Mouse (Mus musculus) limb, embryonic 11.5 days (tissue): ENCODE results near the gene Supt5. TPM values are rescaled to one million over a fixed set of nuclear protein-coding genes. Genes with fewer than 3 reads are reported as not detected.
"Not testable (repeated sequence)": the region's sequence is repeated elsewhere in the genome, so short reads cannot be mapped to it uniquely, and the experiment has no call there.

Experiments
- ATAC-seq: fragments of 200-750 bp; cut with Nextera tagmentation; 2 replicates; pipeline ENCODE4 v1.8.0; 2017; ENCODE audit warnings: low read depth; ENCODE audit not compliant: insufficient number of reproducible peaks, low FRiP score, low TSS enrichment
- DNase-seq: peaks from one replicate; pipeline ENCODE4 v3.0.0-alpha.2; 2015; ENCODE audit warnings: low spot score
- H3K27ac ChIP-seq: fragments of 300-500 bp; sonication (generic); replicated peaks from 2 replicates; pipeline ENCODE4 v1.5.1; 2014; ENCODE audit warnings: low read depth, mild to moderate bottlenecking, low read length
- H3K27me3 ChIP-seq: fragments of 300-500 bp; sonication (generic); 2 replicates; pipeline ENCODE4 v1.6.1; 2014; ENCODE audit warnings: mild to moderate bottlenecking, low read length, mixed read lengths; ENCODE audit not compliant: control insufficient read depth, insufficient read depth
- H3K36me3 ChIP-seq: fragments of 300-500 bp; sonication (generic); 2 replicates; pipeline ENCODE4 v1.6.1; 2014; ENCODE audit warnings: mild to moderate bottlenecking, low read length, moderate library complexity, mixed read lengths; ENCODE audit not compliant: control insufficient read depth, insufficient read depth
- H3K4me1 ChIP-seq: fragments of 300-500 bp; sonication (generic); 2 replicates; pipeline ENCODE4 v1.6.1; 2014; ENCODE audit warnings: low read length, mixed read lengths; ENCODE audit not compliant: control insufficient read depth, insufficient read depth
- H3K4me2 ChIP-seq: fragments of 300-500 bp; sonication (generic); 2 replicates; pipeline ENCODE4 v1.6.1; 2014; ENCODE audit warnings: low read depth, mild to moderate bottlenecking, moderate library complexity; ENCODE audit not compliant: severe bottlenecking
- H3K4me3 ChIP-seq: fragments of 300-500 bp; sonication (generic); 2 replicates; pipeline ENCODE4 v1.5.1; 2014; ENCODE audit warnings: low read depth, low read length
- H3K9ac ChIP-seq: fragments of 300-500 bp; sonication (generic); 2 replicates; pipeline ENCODE4 v1.6.1; 2014; ENCODE audit warnings: mild to moderate bottlenecking, low read length
- H3K9me3 ChIP-seq: fragments of 300-500 bp; sonication (generic); 2 replicates; pipeline ENCODE4 v1.6.1; 2016; ENCODE audit warnings: low read length; ENCODE audit not compliant: control insufficient read depth
- WGBS: fragments of 180-500 bp; shearing (Covaris S2); extraction: QIAGEN DNeasy Blood & Tissue Kit; methylation state at CpG from one replicate; pipeline ENCODE4 v1.1.7; 2014; 5-methylcytosine and 5-hydroxymethylcytosine counted together
- polyA plus RNA-seq: library from polyadenylated mRNA; unstranded; fragments of >200 nt; fragmentation: Nextera tagmentation; extraction: Ambion mirVana; gene quantifications from 2 replicates; pipeline ENCODE4 v1.2.1, GENCODE M21; 2014

The Supt5 gene
- 89.0 and 94.7 TPM in 2 replicates for polyA plus RNA-seq

DNA sequence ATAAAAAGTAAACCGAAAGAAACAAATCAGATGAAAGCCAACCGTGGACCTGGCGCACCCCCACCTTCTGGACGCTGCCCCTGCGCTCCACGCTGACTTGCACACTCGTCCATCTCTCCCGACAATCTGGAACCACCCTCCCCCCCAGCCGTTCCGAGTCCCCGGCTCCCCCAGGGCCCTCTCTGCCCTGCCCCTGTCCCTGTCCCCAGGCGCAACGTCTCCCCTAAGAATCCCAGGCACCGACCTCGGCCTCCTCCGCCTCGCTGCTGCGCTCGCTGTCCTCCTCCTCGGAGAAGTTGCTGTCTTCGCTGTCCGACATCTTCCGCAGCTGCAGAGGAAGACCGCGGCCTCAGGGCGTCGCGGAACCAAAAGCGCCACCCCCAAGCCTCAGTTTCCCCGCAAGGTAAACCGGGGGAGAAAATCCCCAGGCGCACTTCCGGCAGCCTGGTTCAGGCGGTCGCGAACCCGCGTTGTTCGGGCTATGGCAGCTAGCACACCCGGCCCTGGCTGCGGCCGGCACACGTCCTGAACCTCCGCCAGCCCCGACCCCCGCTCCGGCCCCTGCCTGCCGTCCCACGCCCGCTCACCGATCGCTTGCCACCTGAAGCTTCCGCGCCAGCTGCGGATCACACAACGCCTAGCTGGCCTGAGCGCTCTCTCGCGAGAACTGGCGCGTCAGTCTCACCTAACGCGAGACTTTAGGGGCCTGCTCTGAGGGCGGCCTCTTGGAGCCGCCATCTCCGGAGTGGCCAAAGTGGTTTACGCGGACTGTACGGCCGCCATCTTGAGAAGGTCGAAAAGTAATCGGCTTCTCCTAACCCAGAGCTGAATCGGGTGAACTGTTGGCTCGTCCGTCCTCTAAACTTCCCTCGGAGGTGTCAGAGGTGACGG, at the start of gene Supt5:
Gene Supt5 (minus strand): TSS at position 639 of the 891 bp plus-strand sequence.
- under 1% methylated on average over 77 of the region's 77 CpGs for WGBS
- peak; percentile 99 for DNase-seq
- Histone ChIP-seq H3K27ac (peak within 1 kb of the TSS; percentile 77), H3K4me3 (peak within 1 kb of the TSS; percentile 98), H3K27me3 (no peaks in the 10 kb centered on the region), H3K4me2 (peak within 1 kb of the TSS; percentile 73), H3K4me1 (no peaks in the 10 kb centered on the region; the same call in 1 of the 2 replicates), H3K9ac (peak within 1 kb of the TSS; percentile 92), H3K36me3 (no peaks in the 10 kb centered on the region), H3K9me3 (no peaks in the 10 kb centered on the region)
- ATAC-seq = peak; percentile 95

DNA sequence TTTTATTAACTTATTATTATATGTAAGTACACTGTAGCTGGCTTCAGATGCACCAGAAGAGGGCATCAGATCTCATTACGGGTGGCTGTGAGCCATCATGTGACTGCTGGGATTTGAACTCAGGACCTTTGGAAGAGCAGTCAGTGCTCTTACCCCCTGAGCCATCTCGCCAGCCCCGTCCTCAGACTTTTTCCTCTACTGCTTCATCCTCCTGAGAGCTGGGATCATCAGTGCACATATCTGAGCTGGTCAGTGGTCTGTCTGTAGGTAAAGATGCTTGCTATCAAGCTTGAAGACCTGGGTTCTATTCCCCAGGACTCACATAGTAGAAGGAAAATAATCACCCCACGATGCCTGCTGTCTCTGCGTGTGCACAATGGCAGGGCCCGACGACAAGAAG, 48.8 kb upstream of the Supt5 start:
- H3K27ac ChIP-seq, H3K9me3 ChIP-seq, H3K4me2 ChIP-seq, H3K9ac ChIP-seq, DNase-seq, H3K4me3 ChIP-seq, H3K4me1 ChIP-seq, H3K27me3 ChIP-seq, ATAC-seq: not testable (repeated sequence)
- 89% methylated on average over 7 of the region's 7 CpGs for WGBS
- peaks cover 11% of the 10 kb centered on the region for H3K36me3 ChIP-seq

DNA sequence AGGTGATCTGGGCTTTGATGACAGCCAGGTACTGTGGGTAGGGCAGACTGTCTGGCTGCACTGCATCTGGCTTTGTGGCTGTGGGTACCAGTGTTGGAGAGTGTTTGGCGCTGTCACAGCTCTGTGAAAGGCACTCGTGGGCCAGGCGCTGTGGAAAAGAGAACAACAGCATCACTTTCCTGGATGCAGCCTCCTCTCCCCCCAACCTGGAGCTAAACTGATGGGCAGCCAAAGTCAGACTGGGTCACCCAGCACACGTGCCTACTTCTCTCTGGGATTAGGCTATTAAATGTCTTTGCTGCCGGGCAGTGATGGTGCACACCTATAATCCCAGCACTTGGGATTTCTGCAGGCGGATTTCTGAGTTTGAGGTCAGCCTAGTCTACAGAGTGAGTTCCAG, 48.3 kb upstream of the Supt5 start:
- not testable (repeated sequence) for DNase-seq, H3K9me3 ChIP-seq, H3K9ac ChIP-seq, H3K27ac ChIP-seq, H3K4me2 ChIP-seq, H3K27me3 ChIP-seq, H3K4me3 ChIP-seq
- peaks cover 11% of the 10 kb centered on the region for H3K4me1 ChIP-seq
- peak; percentile 23; the same call in 1 of the 2 replicates for ATAC-seq
- peaks cover 11% of the 10 kb centered on the region for H3K36me3 ChIP-seq
- WGBS = 84% methylated on average over 6 of the region's 6 CpGs

DNA sequence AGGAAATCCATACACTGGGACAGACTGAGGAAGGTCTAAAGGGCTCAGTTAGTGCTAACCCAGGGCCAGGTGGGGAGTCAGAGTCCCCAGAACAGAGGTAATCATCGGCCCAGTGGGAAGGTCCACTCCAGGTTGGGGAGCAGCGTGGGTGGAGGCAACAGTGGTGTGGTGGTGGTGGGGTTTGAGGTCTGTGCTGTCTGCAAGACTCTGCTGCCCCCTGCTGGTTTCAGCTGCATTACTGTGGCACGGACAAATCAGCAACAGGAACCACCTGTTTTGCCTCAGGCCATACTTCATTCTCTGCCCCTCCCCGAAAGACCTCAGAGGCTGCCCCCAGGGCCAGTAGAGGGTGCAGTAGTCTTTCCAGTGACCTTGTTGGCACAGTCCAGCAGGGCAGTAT, 47.9 kb upstream of the Supt5 start:
- 13% methylated on average over 4 of the region's 4 CpGs for WGBS
- Histone ChIP-seq H3K27ac (no peak overlapping the region), H3K9ac (no peak overlapping the region)

DNA sequence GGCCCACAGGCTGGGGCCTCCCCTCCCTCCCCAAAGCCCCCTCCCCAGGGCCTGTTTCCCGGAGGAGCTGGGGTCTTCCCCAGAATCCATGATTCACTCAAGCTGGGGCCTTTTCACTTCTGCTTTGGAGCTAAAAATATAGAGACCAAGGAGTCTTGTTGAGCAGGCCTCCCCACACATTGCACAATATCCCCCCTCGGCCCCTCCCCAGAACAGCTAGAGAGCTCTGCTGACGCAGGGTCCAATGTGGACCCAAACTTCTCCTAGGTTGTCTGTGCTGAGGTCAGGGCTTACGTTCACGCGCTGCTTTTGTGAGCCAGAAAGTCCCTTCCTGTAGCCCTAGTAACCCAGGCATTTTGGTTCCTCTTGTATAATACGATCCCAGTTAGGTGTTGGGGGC, 47.5 kb upstream of the Supt5 start:
- Histone ChIP-seq H3K27me3 (no peaks in the 10 kb centered on the region), H3K9me3 (no peaks in the 10 kb centered on the region), H3K4me3 (no peak overlapping the region), H3K27ac (no peak overlapping the region), H3K4me1 (peaks cover 20% of the 10 kb centered on the region), H3K36me3 (peaks cover 11% of the 10 kb centered on the region), H3K4me2 (no peak overlapping the region), H3K9ac (no peak overlapping the region)
- ATAC-seq (no peak), DNase-seq (no peak)
- 84% methylated on average over 7 of the region's 7 CpGs for WGBS

More for the DNA sequence above, 47.9 kb upstream of the Supt5 start:
- Histone ChIP-seq H3K9me3 (no peaks in the 10 kb centered on the region), H3K4me1 (peaks cover 16% of the 10 kb centered on the region), H3K4me3 (no peak overlapping the region), H3K4me2 (no peak overlapping the region), H3K36me3 (peaks cover 11% of the 10 kb centered on the region), H3K27me3 (no peaks in the 10 kb centered on the region)
- ATAC-seq (peak; percentile 66), DNase-seq (peak; percentile 95)

DNA sequence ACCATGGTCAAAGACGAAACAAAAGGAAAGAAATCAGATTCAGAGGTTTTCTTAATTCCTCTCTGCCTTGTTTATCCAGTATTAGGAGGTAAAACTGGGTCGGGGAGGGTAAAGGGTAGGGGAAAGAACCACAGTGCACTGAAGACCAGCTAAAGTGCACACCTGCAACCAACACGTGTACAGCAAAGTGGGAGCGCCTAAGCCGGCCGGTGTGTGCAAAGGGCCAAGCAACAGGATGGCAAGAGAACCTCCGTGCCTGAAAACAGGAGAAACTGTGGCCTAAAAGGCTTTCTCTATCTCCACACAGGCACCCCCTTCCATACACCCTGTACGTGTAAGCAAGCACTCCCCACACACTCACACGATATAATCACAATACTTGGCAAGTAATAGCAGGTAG, 46.6 kb upstream of the Supt5 start:
- Histone ChIP-seq H3K4me1 (peaks cover 26% of the 10 kb centered on the region), H3K4me2 (no peak overlapping the region), H3K9me3 (no peaks in the 10 kb centered on the region), H3K4me3 (no peak overlapping the region), H3K9ac (no peak overlapping the region), H3K36me3 (peaks cover 11% of the 10 kb centered on the region), H3K27me3 (no peaks in the 10 kb centered on the region), H3K27ac (no peak overlapping the region)
- no peak for DNase-seq
- 94% methylated on average over 9 of the region's 9 CpGs for WGBS
- no peak for ATAC-seq

DNA sequence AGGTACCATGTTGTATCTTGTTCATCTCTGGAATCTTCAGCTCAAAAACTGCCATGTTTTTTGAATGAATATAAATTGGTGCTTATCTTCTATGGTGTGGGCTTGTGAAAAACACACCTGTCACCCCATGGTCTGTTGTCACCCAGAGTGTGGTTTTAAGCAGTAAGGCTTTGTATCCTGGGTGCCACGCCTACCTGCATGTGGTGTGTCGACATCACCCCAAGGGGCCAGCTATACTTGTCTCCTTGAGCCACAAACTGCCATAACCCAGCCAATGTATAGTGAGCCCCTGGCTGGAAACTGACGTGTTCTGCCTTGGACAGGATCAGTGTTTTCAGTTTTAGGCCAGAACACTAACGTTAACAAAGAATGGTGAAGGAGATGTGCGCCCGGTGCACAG, 45.6 kb upstream of the Supt5 start:
- Histone ChIP-seq H3K9ac (no peak overlapping the region), H3K4me1 (peaks cover 31% of the 10 kb centered on the region)
- ATAC-seq = no peak

DNA sequence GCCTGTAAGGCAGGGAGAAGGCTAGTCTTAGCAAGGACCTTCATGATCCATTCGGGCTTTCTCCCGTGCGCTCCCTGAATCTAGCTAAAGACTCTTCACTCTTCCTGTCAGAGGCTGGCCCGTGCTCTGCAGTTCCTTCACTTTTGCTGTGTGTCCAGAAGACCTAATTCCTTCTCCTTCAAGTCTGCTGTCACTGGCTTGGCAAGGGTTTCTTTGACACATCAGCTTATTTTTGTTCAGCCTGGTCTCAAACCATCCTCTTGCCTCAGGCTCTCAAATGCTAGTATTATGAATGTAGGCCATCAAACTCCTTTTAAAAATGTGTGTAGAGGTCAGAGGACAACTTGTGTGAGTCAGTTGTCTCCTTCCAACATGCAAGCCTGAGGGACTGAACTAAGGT, 45.1 kb upstream of the Supt5 start:
- no peak for ATAC-seq
- H3K9ac ChIP-seq = no peak overlapping the region

More for the DNA sequence above, 45.6 kb upstream of the Supt5 start:
- H3K27me3 ChIP-seq = no peaks in the 10 kb centered on the region
- no peak overlapping the region for H3K4me2 ChIP-seq
- no peaks in the 10 kb centered on the region for H3K9me3 ChIP-seq
- no peak overlapping the region for H3K27ac ChIP-seq
- no peak for DNase-seq
- H3K36me3 ChIP-seq = peaks cover 8% of the 10 kb centered on the region
- 91% methylated on average over 6 of the region's 6 CpGs for WGBS
- H3K4me3 ChIP-seq = no peak overlapping the region

More for the DNA sequence above, 45.1 kb upstream of the Supt5 start:
- no peak overlapping the region for H3K4me3 ChIP-seq
- WGBS = 95% methylated on average over 4 of the region's 4 CpGs
- no peaks in the 10 kb centered on the region for H3K27me3 ChIP-seq
- H3K9me3 ChIP-seq = no peaks in the 10 kb centered on the region
- no peak overlapping the region for H3K4me2 ChIP-seq
- no peak overlapping the region for H3K27ac ChIP-seq
- H3K36me3 ChIP-seq = peaks cover 5% of the 10 kb centered on the region; the same call in 1 of the 2 replicates
- no peak for DNase-seq
- peaks cover 33% of the 10 kb centered on the region for H3K4me1 ChIP-seq
